Mouse (Mus musculus) ES-Bruce4 (cell line): Measurements from ENCODE around the gene Adck2. TPM values are rescaled to one million over a fixed set of nuclear protein-coding genes. Genes with fewer than 3 reads are reported as not detected.

Experiments
- H3K27ac ChIP-seq: 2 replicates; pipeline ENCODE4 v1.5.1; 2012; ENCODE audit warnings: low read length, inconsistent platforms; ENCODE audit not compliant: insufficient read depth
- H3K27me3 ChIP-seq: 2 replicates; pipeline ENCODE4 v1.6.1; 2012; ENCODE audit warnings: mild to moderate bottlenecking, low read length, inconsistent platforms; ENCODE audit not compliant: control insufficient read depth, poor library complexity, insufficient read depth, severe bottlenecking
- H3K36me3 ChIP-seq: 2 replicates; pipeline ENCODE4 v1.6.1; 2012; ENCODE audit warnings: inconsistent platforms, mild to moderate bottlenecking, low read length, moderate library complexity; ENCODE audit not compliant: control insufficient read depth, poor library complexity, insufficient read depth, severe bottlenecking
- H3K4me1 ChIP-seq: one replicate; pipeline ENCODE4 v1.8.1; 2011; ENCODE audit warnings: low read length; ENCODE audit not compliant: control insufficient read depth, insufficient read depth
- H3K4me3 ChIP-seq: 2 replicates; pipeline ENCODE4 v1.5.1; 2011; ENCODE audit warnings: low read depth, mild to moderate bottlenecking, low read length
- H3K9ac ChIP-seq: 2 replicates; pipeline ENCODE4 v1.6.1; 2012; ENCODE audit warnings: low read depth, mild to moderate bottlenecking, inconsistent platforms; ENCODE audit not compliant: poor library complexity, severe bottlenecking
- H3K9me3 ChIP-seq: replicated peaks from 2 replicates; pipeline ENCODE4 v1.6.1; 2012; ENCODE audit warnings: mild to moderate bottlenecking, low read length, inconsistent platforms; ENCODE audit not compliant: control insufficient read depth, poor library complexity, insufficient read depth, severe bottlenecking
- CTCF ChIP-seq: IDR thresholded peaks from one replicate; pipeline ENCODE4 v1.8.1; 2011; ENCODE audit warnings: low read depth, low read length
- EP300 ChIP-seq: IDR thresholded peaks from 2 replicates; pipeline ENCODE4 v1.6.1; 2011; ENCODE audit warnings: low read depth, low read length; ENCODE audit not compliant: insufficient read depth
- POLR2A ChIP-seq: IDR thresholded peaks from one replicate; pipeline ENCODE4 v1.8.1; 2011; ENCODE audit warnings: low read length; ENCODE audit not compliant: insufficient read depth
- polyA plus RNA-seq: library from polyadenylated mRNA; stranded (reverse); fragments of >200 nt; gene quantifications from 2 replicates; pipeline ENCODE4 v1.2.4, GENCODE M21; 2011; ENCODE audit warnings: low read depth; ENCODE audit not compliant: missing spikeins, insufficient read depth, insufficient read length

Adck2 gene
- polyA plus RNA-seq, 1 experiment = 11.6 TPM

DNA sequence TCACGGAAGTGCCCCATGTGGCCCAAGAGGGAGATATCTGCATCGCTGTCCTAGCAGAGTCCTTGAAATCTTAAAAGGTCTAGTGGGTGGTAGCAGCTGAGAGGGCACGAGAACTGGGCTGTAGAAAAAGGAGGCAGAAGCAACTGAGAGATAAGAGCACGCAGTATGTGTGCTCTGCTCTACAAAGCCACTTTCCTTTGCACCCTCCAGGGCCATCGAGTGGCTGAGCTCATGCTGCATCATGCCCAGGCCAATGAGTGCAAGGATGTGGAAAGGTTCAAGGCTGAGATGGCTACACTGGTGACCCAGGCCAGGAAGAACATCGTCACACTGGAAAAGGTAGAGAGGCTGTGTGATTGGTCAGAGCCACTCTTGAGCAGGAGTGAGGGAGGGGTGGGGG is 11.8 kb downstream of the Adck2 start, which contains the start of gene Gm42420:
Gene Gm42420, plus strand, starts transcription at position 237 of the 400 bp plus-strand sequence.
- no peaks in the 10 kb centered on the region for H3K9me3 ChIP-seq
- no peaks in the 10 kb centered on the region for H3K4me1 ChIP-seq
- no peaks in the 10 kb centered on the region for H3K27me3 ChIP-seq
- H3K36me3 ChIP-seq = no peaks in the 10 kb centered on the region
- TF ChIP-seq POLR2A (no peak), CTCF (no peak), EP300 (no peak)
- H3K27ac ChIP-seq = no peak within 1 kb of the TSS
- H3K4me3 ChIP-seq = no peak within 1 kb of the TSS
- no peak within 1 kb of the TSS for H3K9ac ChIP-seq

DNA sequence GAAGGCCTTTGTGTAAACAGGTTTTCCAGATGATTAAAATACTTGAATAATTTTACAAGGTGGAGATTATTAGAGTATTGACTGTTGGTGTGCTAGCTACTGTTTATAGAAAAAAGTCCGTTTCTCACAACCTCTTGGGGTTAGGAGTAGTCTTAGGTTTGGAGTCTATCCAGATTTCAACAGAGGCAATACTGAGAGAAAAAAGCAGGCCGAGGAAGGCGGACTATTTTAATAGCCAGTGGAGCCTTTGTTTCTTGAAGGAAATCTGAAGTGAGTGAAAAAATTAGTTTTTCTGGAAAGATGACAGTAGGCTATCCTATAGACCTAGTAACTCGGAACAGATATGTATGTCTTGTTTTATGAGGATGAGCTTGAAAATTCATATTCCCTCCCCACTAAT is 17.8 kb downstream of the Adck2 start:
- Histone ChIP-seq H3K27ac (peak overlapping the region; percentile 9; the same call in 1 of the 2 replicates), H3K4me1 (no peaks in the 10 kb centered on the region), H3K4me3 (peak overlapping the region; percentile 96), H3K9me3 (no peaks in the 10 kb centered on the region), H3K9ac (peak overlapping the region; percentile 55), H3K27me3 (no peaks in the 10 kb centered on the region), H3K36me3 (0 out of 2 replicates have a peak, but pooled peaks cover 2% of the 10 kb centered on the region)
- TF ChIP-seq EP300 (no peak), CTCF (no peak), POLR2A (no peak)

DNA sequence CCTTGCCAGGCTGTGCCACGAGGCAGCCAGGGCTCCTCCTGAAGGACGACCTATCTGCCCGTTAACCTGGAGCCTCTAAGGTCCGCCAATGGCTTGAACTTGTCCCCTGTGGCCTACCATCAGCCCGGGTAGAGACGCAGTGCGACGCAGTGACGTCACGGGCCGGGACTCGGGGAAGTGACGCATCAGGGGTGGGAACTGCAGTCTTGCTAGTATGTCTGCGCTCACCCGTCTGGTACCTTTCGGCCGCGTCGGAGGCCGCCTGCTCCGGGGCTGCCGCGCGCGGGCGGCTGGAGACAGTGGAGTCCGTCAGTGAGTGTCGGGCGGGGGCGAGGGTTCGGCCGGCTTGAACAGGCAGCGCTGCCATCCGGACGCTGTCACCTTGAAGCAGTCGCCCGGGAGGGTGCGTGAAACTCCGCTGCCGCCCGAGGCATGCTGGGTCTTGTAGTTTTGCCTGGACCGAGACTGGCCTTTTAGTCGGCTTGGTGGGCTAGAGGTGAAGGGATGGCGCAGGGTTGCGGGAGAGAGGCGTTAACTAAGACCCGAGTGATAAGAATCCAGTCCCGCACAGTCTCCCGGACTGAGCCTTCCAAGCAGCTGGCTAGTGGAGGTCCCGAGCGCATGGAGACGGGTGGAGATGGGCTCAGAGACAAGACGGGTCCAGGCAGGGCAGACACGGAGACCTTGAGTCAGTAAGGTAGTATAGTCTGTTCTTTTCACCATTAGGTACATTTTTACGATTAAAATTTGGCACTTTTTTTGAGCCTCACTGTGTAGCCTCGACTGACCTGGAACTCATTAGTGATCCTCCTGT is 18.9 kb downstream of the Adck2 start, which contains the start of gene Ndufb2:
Gene Ndufb2, plus strand, starts transcription at position 174 of the 814 bp plus-strand sequence.
- TF ChIP-seq POLR2A = peak; percentile 86
- TF ChIP-seq EP300 = no peak
- Histone ChIP-seq H3K4me1 (no peaks in the 10 kb centered on the region), H3K36me3 (peaks cover 4% of the 10 kb centered on the region; the same call in 1 of the 2 replicates), H3K9me3 (no peaks in the 10 kb centered on the region), H3K27ac (peak within 1 kb of the TSS; percentile 9; the same call in 1 of the 2 replicates), H3K27me3 (no peaks in the 10 kb centered on the region), H3K9ac (peak within 1 kb of the TSS; percentile 55), H3K4me3 (peak within 1 kb of the TSS; percentile 96)

DNA sequence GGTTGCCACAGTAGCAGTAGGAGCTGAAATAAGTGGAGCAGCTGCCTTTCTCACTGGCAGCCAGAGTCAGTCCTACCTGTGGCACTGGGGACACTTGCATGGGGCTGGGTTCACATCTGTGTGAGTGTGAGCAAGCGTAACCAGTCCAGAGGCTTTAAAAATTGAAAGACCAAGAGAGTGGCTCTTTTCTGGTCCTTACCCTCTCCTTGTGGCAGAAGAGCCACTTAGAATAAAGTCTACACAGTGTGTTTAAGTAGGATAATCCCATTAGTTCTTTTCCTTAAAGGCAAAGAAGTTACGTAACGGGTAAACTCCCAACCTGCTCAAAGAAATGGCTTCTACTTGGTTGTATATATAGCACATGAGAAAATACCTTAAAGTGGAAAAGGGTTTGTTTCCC is 27.2 kb downstream of the Adck2 start:
- Histone ChIP-seq H3K9ac (no peak overlapping the region), H3K4me1 (no peaks in the 10 kb centered on the region), H3K36me3 (peaks cover 22% of the 10 kb centered on the region), H3K27ac (no peak overlapping the region), H3K4me3 (no peak overlapping the region), H3K27me3 (no peaks in the 10 kb centered on the region), H3K9me3 (no peaks in the 10 kb centered on the region)
- TF ChIP-seq POLR2A = no peak

DNA sequence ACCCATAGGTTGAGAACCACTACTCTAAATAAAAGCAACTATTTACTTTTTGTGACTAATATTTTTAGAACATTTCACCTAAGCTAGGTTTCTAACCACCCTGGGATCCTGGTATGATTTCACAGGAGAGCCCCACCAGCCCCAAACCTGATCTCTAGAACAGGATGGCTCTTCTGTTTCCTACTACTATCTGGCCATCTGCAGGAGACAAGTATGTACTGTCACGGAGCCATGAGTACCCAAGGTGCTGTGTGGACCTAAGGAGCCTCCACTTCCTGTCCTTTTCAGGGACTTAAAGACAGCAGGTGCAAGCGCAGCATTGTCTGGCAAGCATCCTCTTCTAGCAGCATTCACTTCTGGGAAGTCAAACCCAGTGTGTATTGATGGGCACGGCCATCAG is 28.2 kb downstream of the Adck2 start:
- no peak for TF ChIP-seq EP300
- TF ChIP-seq CTCF = no peak
- TF ChIP-seq POLR2A = no peak
- peaks cover 21% of the 10 kb centered on the region for H3K36me3 ChIP-seq
- no peaks in the 10 kb centered on the region for H3K9me3 ChIP-seq
- no peaks in the 10 kb centered on the region for H3K27me3 ChIP-seq
- no peak overlapping the region for H3K27ac ChIP-seq
- no peaks in the 10 kb centered on the region for H3K4me1 ChIP-seq
- no peak overlapping the region for H3K4me3 ChIP-seq
- no peak overlapping the region for H3K9ac ChIP-seq

DNA sequence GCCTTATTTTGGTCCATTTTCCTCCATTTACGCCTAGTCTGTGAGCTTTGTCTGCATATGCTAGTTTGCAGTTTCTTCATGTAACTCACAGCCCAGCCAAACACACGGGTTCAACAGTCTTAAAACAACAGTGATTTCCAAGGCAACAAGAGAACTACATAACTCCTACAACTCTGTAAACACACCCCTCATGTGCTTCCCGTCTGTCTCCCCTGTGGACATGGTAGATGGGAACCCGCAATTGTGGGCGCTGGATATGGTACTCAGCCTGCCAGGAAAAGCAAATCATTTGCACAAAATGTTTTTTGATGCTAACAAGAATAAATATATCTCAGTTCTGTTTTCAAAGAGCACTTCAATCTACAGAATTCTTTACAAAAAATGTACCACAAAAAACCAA is 30.9 kb downstream of the Adck2 start:
- Histone ChIP-seq H3K9ac (no peak overlapping the region), H3K9me3 (no peaks in the 10 kb centered on the region), H3K27ac (no peak overlapping the region), H3K4me1 (no peaks in the 10 kb centered on the region), H3K4me3 (no peak overlapping the region), H3K36me3 (peaks cover 6% of the 10 kb centered on the region), H3K27me3 (no peaks in the 10 kb centered on the region)
- no peak for TF ChIP-seq POLR2A
- TF ChIP-seq EP300 = no peak
- no peak for TF ChIP-seq CTCF
